Mouse (Mus musculus) hindbrain, postnatal 0 days (tissue): ENCODE measurements around the gene Rpusd1. TPM values are rescaled to one million over a fixed set of nuclear protein-coding genes. Genes with fewer than 3 reads are reported as not detected.

Source experiments
- ATAC-seq: fragments of 200-750 bp; cut with Nextera tagmentation; 2 replicates; pipeline ENCODE4 v1.8.0; 2017; ENCODE audit warnings: mild to moderate bottlenecking, moderate TSS enrichment, moderate library complexity
- DNase-seq: peaks from one replicate; pipeline ENCODE4 v3.0.0-alpha.2; 2015; ENCODE audit warnings: low spot score
- H3K27ac ChIP-seq: fragments of 300-500 bp; sonication (generic); 2 replicates; pipeline ENCODE4 v1.5.1; 2014; ENCODE audit warnings: mild to moderate bottlenecking
- H3K27me3 ChIP-seq: fragments of 300-500 bp; sonication (generic); 2 replicates; pipeline ENCODE4 v1.6.1; 2014; ENCODE audit warnings: low read length, mixed read lengths; ENCODE audit not compliant: insufficient read depth
- H3K36me3 ChIP-seq: fragments of 300-500 bp; sonication (generic); 2 replicates; pipeline ENCODE4 v1.6.1; 2014; ENCODE audit warnings: low read length, mixed read lengths; ENCODE audit not compliant: insufficient read depth
- H3K4me1 ChIP-seq: fragments of 300-500 bp; sonication (generic); 2 replicates; pipeline ENCODE4 v1.6.1; 2014; ENCODE audit warnings: antibody characterized with exemption, low read length, mixed read lengths; ENCODE audit not compliant: insufficient read depth
- H3K4me2 ChIP-seq: fragments of 300-500 bp; sonication (generic); 2 replicates; pipeline ENCODE4 v1.6.1; 2014; ENCODE audit warnings: low read depth, mild to moderate bottlenecking, low read length, moderate library complexity, mixed read lengths
- H3K4me3 ChIP-seq: fragments of 300-500 bp; sonication (generic); 2 replicates; pipeline ENCODE4 v1.5.1; 2014; ENCODE audit warnings: low read length
- H3K9ac ChIP-seq: fragments of 300-500 bp; sonication (generic); replicated peaks from 2 replicates; pipeline ENCODE4 v1.6.1; 2014; ENCODE audit warnings: mild to moderate bottlenecking, low read length, moderate library complexity, mixed read lengths
- H3K9me3 ChIP-seq: fragments of 300-500 bp; sonication (generic); 2 replicates; pipeline ENCODE4 v1.6.1; 2016; ENCODE audit warnings: low read length, mixed read lengths
- CTCF ChIP-seq: IDR thresholded peaks from 2 replicates; pipeline ENCODE4 v1.5.1; 2016; ENCODE audit warnings: antibody characterized with exemption, control low read depth, low read depth
- WGBS: fragments of 180-500 bp; shearing (Covaris S2); extraction: QIAGEN DNeasy Blood & Tissue Kit; methylation state at CpG from one replicate; pipeline ENCODE4 v1.1.7; 2014; 5-methylcytosine and 5-hydroxymethylcytosine counted together
- polyA plus RNA-seq: library from polyadenylated mRNA; unstranded; fragments of >200 nt; fragmentation: Nextera tagmentation; extraction: Ambion mirVana; gene quantifications from 2 replicates; pipeline ENCODE4 v1.2.1, GENCODE M21; 2015
- total RNA-seq: library from RNA; depleted of rRNA; stranded (reverse); fragments of >200 nt; gene quantifications from 2 replicates; pipeline ENCODE4 v1.2.3, GENCODE M21; 2014

Rpusd1 gene
- total and polyA plus RNA-seq, 2 experiments from 2014 or later, result 10.1 to 27.9 TPM

GRCm38 (mm10) chr17:25716711-25717637, 10.5 kb upstream of the Rpusd1 start, which contains the start of gene Gng13:
Gene Gng13 (plus strand): TSS chr17:25717171.
- Histone ChIP-seq H3K9me3 (no peaks in the 10 kb centered on the region), H3K4me3 (peak within 1 kb of the TSS; percentile 42), H3K4me1 (no peaks in the 10 kb centered on the region), H3K9ac (peak within 1 kb of the TSS; percentile 45), H3K27me3 (peaks cover 19% of the 10 kb centered on the region), H3K27ac (no peak within 1 kb of the TSS), H3K36me3 (no peaks in the 10 kb centered on the region), H3K4me2 (peak within 1 kb of the TSS; percentile 72)
- WGBS, result 2% methylated on average over 44 of the region's 45 CpGs
- DNase-seq (no peak), ATAC-seq (peak; percentile 43; the same call in 1 of the 2 replicates)
- no peak for TF ChIP-seq CTCF

GRCm38 (mm10) chr17:25717691-25718090, 9.8 kb upstream of the Rpusd1 start:
- DNase-seq, result no peak

GRCm38 (mm10) chr17:25721476-25721875, 6.0 kb upstream of the Rpusd1 start:
- no peak for ATAC-seq
- Histone ChIP-seq H3K27me3 (peaks cover 8% of the 10 kb centered on the region), H3K27ac (no peak overlapping the region), H3K9me3 (no peaks in the 10 kb centered on the region), H3K4me3 (no peak overlapping the region), H3K4me1 (no peaks in the 10 kb centered on the region), H3K36me3 (no peaks in the 10 kb centered on the region), H3K4me2 (no peak overlapping the region), H3K9ac (no peak overlapping the region)
- no peak for TF ChIP-seq CTCF
- 90% methylated on average over 5 of the region's 5 CpGs for WGBS
- DNase-seq, result no peak

More at GRCm38 (mm10) chr17:25717691-25718090, 9.8 kb upstream of the Rpusd1 start:
- no peaks in the 10 kb centered on the region for H3K36me3 ChIP-seq
- peak overlapping the region; percentile 42 for H3K4me3 ChIP-seq
- no peak for TF ChIP-seq CTCF
- H3K9ac ChIP-seq, result peak overlapping the region; percentile 45
- no peaks in the 10 kb centered on the region for H3K4me1 ChIP-seq
- peak overlapping the region; percentile 72 for H3K4me2 ChIP-seq
- peaks cover 19% of the 10 kb centered on the region for H3K27me3 ChIP-seq
- H3K9me3 ChIP-seq, result no peaks in the 10 kb centered on the region
- 16% methylated on average over 6 of the region's 6 CpGs for WGBS
- peak; percentile 7; the same call in 1 of the 2 replicates for ATAC-seq
- H3K27ac ChIP-seq, result no peak overlapping the region

GRCm38 (mm10) chr17:25723470-25723869, 4.0 kb upstream of the Rpusd1 start:
- H3K4me1 ChIP-seq, result peaks cover 10% of the 10 kb centered on the region
- no peaks in the 10 kb centered on the region for H3K36me3 ChIP-seq
- H3K27ac ChIP-seq, result no peak overlapping the region
- H3K4me3 ChIP-seq, result no peak overlapping the region
- WGBS, result 94% methylated on average over 19 of the region's 19 CpGs
- no peak overlapping the region for H3K4me2 ChIP-seq
- H3K27me3 ChIP-seq, result no peaks in the 10 kb centered on the region
- no peak overlapping the region for H3K9ac ChIP-seq
- no peak for TF ChIP-seq CTCF
- ATAC-seq (no peak), DNase-seq (no peak)
- H3K9me3 ChIP-seq, result no peaks in the 10 kb centered on the region

- Histone ChIP-seq H3K27ac (no peak overlapping the region), H3K36me3 (no peaks in the 10 kb centered on the region), H3K4me1 (peaks cover 12% of the 10 kb centered on the region), H3K27me3 (no peaks in the 10 kb centered on the region), H3K4me2 (no peak overlapping the region), H3K9ac (no peak overlapping the region), H3K9me3 (no peaks in the 10 kb centered on the region), H3K4me3 (no peak overlapping the region)
- DNase-seq, result peak; percentile 14
- TF ChIP-seq CTCF, result peak; percentile 44
- no peak for ATAC-seq
- 79% methylated on average over 7 of the region's 7 CpGs for WGBS
Observed at GRCm38 (mm10) chr17:25723919-25724318, 3.6 kb upstream of the Rpusd1 start.

- Histone ChIP-seq H3K36me3 (0 out of 2 replicates have a peak, but pooled peaks cover under 1% of the 10 kb centered on the region), H3K9ac (no peak overlapping the region), H3K4me2 (no peak overlapping the region), H3K27me3 (no peaks in the 10 kb centered on the region), H3K4me3 (no peak overlapping the region), H3K9me3 (no peaks in the 10 kb centered on the region), H3K27ac (no peak overlapping the region), H3K4me1 (peaks cover 12% of the 10 kb centered on the region)
- DNase-seq, result no peak
- WGBS, result 79% methylated on average over 6 of the region's 6 CpGs
- ATAC-seq, result no peak
- TF ChIP-seq CTCF, result no peak
Observed at GRCm38 (mm10) chr17:25725264-25725663, 2.2 kb upstream of the Rpusd1 start.

GRCm38 (mm10) chr17:25728009-25728270, 470 bp downstream of the Rpusd1 start:
- peak overlapping the region; percentile 80 for H3K9ac ChIP-seq
- H3K9me3 ChIP-seq, result no peaks in the 10 kb centered on the region
- no peaks in the 10 kb centered on the region for H3K27me3 ChIP-seq
- no peak for DNase-seq
- no peak for TF ChIP-seq CTCF
- WGBS, result 27% methylated on average over 4 of the region's 4 CpGs
- peaks cover 16% of the 10 kb centered on the region for H3K4me1 ChIP-seq
- peak overlapping the region; percentile 61 for H3K4me3 ChIP-seq
- ATAC-seq, result no peak
- peak overlapping the region; percentile 94 for H3K4me2 ChIP-seq
- 0 out of 2 replicates have a peak, but pooled peaks cover 10% of the 10 kb centered on the region for H3K36me3 ChIP-seq
- H3K27ac ChIP-seq, result peak overlapping the region; percentile 75
